Comparison of ENCODE assay signal across 8 mouse cellular contexts in the genomic region with DNA sequence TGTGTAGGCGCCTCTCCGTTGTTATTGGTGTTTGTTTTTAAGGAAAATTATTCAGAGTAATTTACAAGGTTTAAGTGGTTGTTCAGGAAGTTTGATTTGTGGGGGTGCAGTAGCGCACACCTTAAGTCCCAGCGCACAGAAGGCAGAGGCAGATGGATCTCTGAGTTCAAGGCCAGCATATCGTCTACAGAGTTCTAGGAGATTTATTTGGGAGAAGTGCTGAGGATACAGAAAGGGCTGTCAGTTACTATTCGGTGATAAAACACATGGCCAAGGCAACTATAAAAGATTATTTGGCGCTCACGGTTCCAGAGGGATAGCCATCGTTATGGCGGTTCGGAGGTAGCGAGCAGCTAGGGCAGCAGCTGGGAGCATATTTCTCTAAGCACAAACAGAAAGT. TPM values are rescaled to one million over a fixed set of nuclear protein-coding genes. Genes with fewer than 3 reads are reported as not detected.
DNase-seq lines count a peak whose midpoint lies in the region; ATAC-seq lines count a peak whose summit lies in the region.

No protein-coding gene starts in this region.

- H3K4me2 ChIP-seq in limb, embryonic 11.5 days (ENCODE audit: low read depth, severe bottlenecking) = peak overlapping the region; percentile 53
- peak overlapping the region; percentile 80 for H3K4me2 ChIP-seq in stomach, embryonic 14.5 days (replicated peaks; ENCODE audit: low read depth, low read length)

- H3K36me3 ChIP-seq in limb, embryonic 11.5 days (ENCODE audit: control insufficient read depth, insufficient read depth, low read length) = peaks cover 3% of the 10 kb centered on the region; the same call in 1 of the 2 replicates
- peaks cover 4% of the 10 kb centered on the region for H3K36me3 ChIP-seq in stomach, embryonic 14.5 days (ENCODE audit: control insufficient read depth, insufficient read depth, low read length)

- H3K27ac ChIP-seq in limb, embryonic 11.5 days (replicated peaks; ENCODE audit: low read depth, low read length) = no peak overlapping the region
- peak overlapping the region; percentile 78 for H3K27ac ChIP-seq in stomach, embryonic 14.5 days (ENCODE audit: low read length)

- DNase-seq in adrenal gland, adult (ENCODE audit: inconsistent age in 2 of 2, low spot score in 1 of 2) = peak; percentile 24 to 66
- no peak for DNase-seq in adrenal gland, postnatal 10 days
- DNase-seq in thymus, postnatal 0 days (ENCODE audit: low spot score) = peak; percentile 12
- no peak for DNase-seq in thymus, postnatal 14 days
- no peak for DNase-seq in limb, embryonic 11.5 days (ENCODE audit: low spot score)
- no peak for DNase-seq in yolk sac, embryonic 10.5 days (ENCODE audit: low spot score)
- DNase-seq in urinary bladder, postnatal 10 days (ENCODE audit: low spot score) = no peak

- 11% methylated on average over 12 of the region's 12 CpGs for WGBS in limb, embryonic 11.5 days
- WGBS in stomach, embryonic 14.5 days = 11% methylated on average over 12 of the region's 12 CpGs

- peak overlapping the region; percentile 74 for H3K4me3 ChIP-seq in limb, embryonic 11.5 days (ENCODE audit: low read depth, low read length)
- H3K4me3 ChIP-seq in stomach, embryonic 14.5 days (ENCODE audit: low read depth, low read length) = peak overlapping the region; percentile 55

- H3K9ac ChIP-seq in limb, embryonic 11.5 days (ENCODE audit: low read length) = peak overlapping the region; percentile 59
- H3K9ac ChIP-seq in stomach, embryonic 14.5 days (replicated peaks; ENCODE audit: low read depth, low read length) = peak overlapping the region; percentile 53

- no peaks in the 10 kb centered on the region for H3K27me3 ChIP-seq in limb, embryonic 11.5 days (ENCODE audit: control insufficient read depth, insufficient read depth, low read length)
- no peaks in the 10 kb centered on the region for H3K27me3 ChIP-seq in stomach, embryonic 14.5 days (ENCODE audit: control insufficient read depth, insufficient read depth, low read length)

- no peaks in the 10 kb centered on the region for H3K9me3 ChIP-seq in limb, embryonic 11.5 days (ENCODE audit: control insufficient read depth, low read length)
- no peaks in the 10 kb centered on the region for H3K9me3 ChIP-seq in stomach, embryonic 14.5 days (ENCODE audit: control insufficient read depth, low read depth, low read length)

- no peak for ATAC-seq in limb, embryonic 11.5 days (ENCODE audit: insufficient number of reproducible peaks, low FRiP score, low TSS enrichment, low read depth)
- no peak for ATAC-seq in stomach, embryonic 14.5 days (ENCODE audit: insufficient number of reproducible peaks, insufficient read depth, low FRiP score, low read depth)

- H3K4me1 ChIP-seq in limb, embryonic 11.5 days (ENCODE audit: control insufficient read depth, insufficient read depth, low read length) = no peaks in the 10 kb centered on the region
- H3K4me1 ChIP-seq in stomach, embryonic 14.5 days (ENCODE audit: control insufficient read depth, insufficient read depth, low read length) = peaks cover 11% of the 10 kb centered on the region; the same call in 1 of the 2 replicates

RNA-seq across cellular contexts. Expression of a gene that starts 0.5 kb away (rescaled TPM):
- total RNA-seq in adrenal gland, postnatal 10 days (2021) = 10 to 100 TPM; 38.1 to 40.9 TPM
- 90.9 and 91.7 TPM in 2 replicates for polyA plus RNA-seq in thymus, postnatal 0 days (2015; fragmentation: Nextera tagmentation; extraction: Ambion mirVana)
- polyA plus RNA-seq in limb, embryonic 11.5 days (2014; fragmentation: Nextera tagmentation; extraction: Ambion mirVana) = 81.8 and 89.4 TPM in 2 replicates
- polyA plus RNA-seq in stomach, embryonic 14.5 days (2014; fragmentation: Nextera tagmentation; extraction: Ambion mirVana) = 99.6 and 128 TPM in 2 replicates

RNA-seq across cellular contexts. Expression of a gene that starts 1.0 kb away (rescaled TPM):
- 10 to 100 TPM; 14.4 to 20.6 TPM for total RNA-seq in adrenal gland, postnatal 10 days (2021)
- polyA plus RNA-seq in thymus, postnatal 0 days (2015; fragmentation: Nextera tagmentation; extraction: Ambion mirVana) = 23.4 and 25.0 TPM in 2 replicates
- polyA plus RNA-seq in limb, embryonic 11.5 days (2014; fragmentation: Nextera tagmentation; extraction: Ambion mirVana) = 45.0 and 48.0 TPM in 2 replicates
- polyA plus RNA-seq in stomach, embryonic 14.5 days (2014; fragmentation: Nextera tagmentation; extraction: Ambion mirVana) = 42.9 and 45.0 TPM in 2 replicates

Comparison
In these comparisons a context has a peak if more than half of its experiments do, and no peak if none do; other contexts are left out.
1. DNase-seq: peak in adrenal gland, adult (2 of 2) and thymus, postnatal 0 days (single experiment); none in adrenal gland, postnatal 10 days (single experiment), thymus, postnatal 14 days (single experiment), limb, embryonic 11.5 days (single experiment), yolk sac, embryonic 10.5 days (single experiment) and urinary bladder, postnatal 10 days (single experiment).